Mouse (Mus musculus) cerebellum, adult 9-11 months (tissue): ENCODE measurements around the gene Agfg1.
"Not testable (repeated sequence)": the region's sequence is repeated elsewhere in the genome, so short reads cannot be mapped to it uniquely, and the experiment has no call there.

ENCODE experiments used
- DNase-seq: peaks from one replicate; pipeline ENCODE4 v3.0.0; 2022

Agfg1 gene

GRCm38 (mm10) chr1:82913434-82913833 lies 74.2 kb downstream of the Agfg1 start:
- not testable (repeated sequence) for DNase-seq

DNA sequence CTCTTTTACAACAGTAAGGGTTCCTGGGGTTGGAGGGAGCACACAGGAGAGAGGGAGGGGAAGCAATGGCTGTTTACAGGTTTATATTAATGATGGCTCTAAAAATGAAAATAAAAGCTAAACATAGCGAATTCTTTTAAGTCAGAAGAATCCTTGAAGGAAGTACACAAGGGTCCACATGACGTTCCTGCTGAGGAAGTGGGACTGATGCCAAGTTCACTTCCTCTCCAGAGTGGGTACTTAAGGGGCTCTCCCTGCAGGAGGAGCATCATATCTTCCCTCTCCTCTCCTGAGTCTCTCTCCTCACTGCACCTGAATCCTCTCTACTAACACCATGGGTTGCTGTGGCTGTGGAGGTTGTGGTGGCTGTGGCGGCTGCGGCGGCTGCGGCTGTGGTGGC lies 85.4 kb downstream of the Agfg1 start, which contains the start of gene A030014E15Rik:
Gene A030014E15Rik, plus strand, starts transcription at position 268 of the 400 bp plus-strand sequence.
- no peak for DNase-seq

GRCm38 (mm10) chr1:82930558-82930957 lies 91.3 kb downstream of the Agfg1 start:
- DNase-seq: not testable (repeated sequence)

- not testable (repeated sequence) for DNase-seq
Measured at GRCm38 (mm10) chr1:82931326-82931725, 92.0 kb downstream of the Agfg1 start, which contains the start of gene Gm6217. Gene Gm6217 (minus strand): TSS chr1:82931399.

DNA sequence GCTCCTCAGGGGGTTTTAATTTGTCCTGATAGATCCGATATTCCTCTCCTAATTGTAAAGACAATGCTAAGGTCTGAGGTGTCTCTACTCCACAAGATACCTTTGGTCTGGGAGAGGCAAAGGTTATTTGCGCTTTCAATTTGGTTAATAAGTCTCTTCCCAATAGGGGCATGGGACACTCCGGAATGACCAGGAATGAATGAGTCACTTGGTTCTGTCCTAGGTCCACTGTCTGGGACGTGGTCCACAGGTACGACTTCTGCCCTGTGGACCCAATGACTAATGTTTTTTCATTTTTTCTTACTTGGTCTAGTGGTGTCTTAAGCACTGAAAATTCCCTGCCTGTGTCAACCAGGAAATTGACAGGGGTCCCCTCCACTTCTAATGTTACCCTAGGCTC lies 99.4 kb downstream of the Agfg1 start:
- no peak for DNase-seq

DNA sequence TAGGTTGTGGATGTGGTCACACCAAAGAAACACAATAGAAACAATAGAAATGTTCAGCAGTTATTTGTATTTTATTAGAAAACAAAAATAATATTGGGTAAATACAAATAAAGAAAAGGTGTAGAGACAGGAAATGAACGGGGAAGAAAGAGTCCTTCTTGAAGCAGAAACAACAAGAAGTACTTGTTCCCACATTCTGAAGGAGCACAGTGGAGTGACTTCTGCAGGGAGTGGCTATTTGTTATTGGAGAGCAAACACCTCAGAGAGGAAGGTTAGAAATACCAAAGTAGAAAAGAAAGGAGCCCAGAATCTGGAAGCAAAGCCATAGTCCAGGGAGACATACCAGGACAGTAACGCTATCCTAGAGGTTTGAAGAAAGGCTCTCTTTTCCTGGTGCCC lies 103.2 kb downstream of the Agfg1 start:
- not testable (repeated sequence) for DNase-seq

DNA sequence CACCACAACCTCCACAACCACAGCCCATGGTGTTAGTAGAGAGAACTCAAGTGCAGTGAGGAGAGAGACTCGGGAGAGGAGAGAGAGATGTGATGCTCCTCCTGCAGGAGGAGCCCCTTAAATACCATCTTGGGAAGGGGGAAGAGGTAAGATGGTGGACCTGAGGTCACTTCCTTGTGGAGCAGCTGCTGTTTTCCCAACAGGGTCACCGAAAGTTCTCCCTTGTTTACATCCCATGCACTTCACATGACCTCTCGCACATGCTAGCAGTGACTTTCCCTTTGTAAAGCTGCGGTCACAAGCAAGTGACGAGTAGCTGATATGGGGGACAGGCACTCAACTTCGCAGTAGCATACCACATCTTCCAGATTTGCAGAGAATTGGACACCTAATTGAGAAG lies 104.0 kb downstream of the Agfg1 start, which contains the start of gene A030003K21Rik:
Gene A030003K21Rik, minus strand, starts transcription at position 94 of the 400 bp plus-strand sequence.
- not testable (repeated sequence) for DNase-seq

DNA sequence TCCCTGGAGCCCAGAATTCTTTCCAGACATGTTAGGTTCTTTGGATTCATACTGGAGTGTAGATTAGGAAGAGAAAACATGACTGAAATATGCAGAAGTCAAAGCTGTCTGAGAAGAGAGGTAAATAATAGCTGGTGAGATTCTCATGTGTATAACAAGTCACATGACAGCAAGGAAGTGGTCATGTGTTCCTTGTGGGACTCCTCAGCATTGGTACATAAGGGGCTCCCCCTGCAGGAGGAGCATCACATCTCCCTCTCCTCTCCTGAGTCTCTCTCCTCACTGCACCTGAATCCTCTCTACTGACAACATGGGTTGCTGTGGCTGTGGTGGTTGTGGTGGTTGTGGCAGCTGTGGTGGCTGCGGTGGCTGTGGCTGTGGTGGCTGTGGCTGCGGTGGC lies 106.7 kb downstream of the Agfg1 start:
- DNase-seq: not testable (repeated sequence)

- DNase-seq: no peak
Measured at GRCm38 (mm10) chr1:82948601-82949000, 109.3 kb downstream of the Agfg1 start.
